Mouse (Mus musculus) megakaryocyte progenitor cell, adult 5-6 weeks (primary cell): ENCODE data around the gene Hdac4. TPM values are rescaled to one million over a fixed set of nuclear protein-coding genes. Genes with fewer than 3 reads are reported as not detected.

Source experiments
- ATAC-seq: replicated peaks from 2 replicates; pipeline ENCODE4 v1.8.0; 2016; ENCODE audit warnings: mild to moderate bottlenecking, moderate TSS enrichment, inconsistent platforms; ENCODE audit not compliant: poor library complexity
- total RNA-seq, 2 experiments: library from RNA; stranded (forward) in 1 of 2; stranded (reverse) in 1 of 2; fragments of 157-497, 149-512 nt in 1 of 2; fragments of 200-1000 nt in 1 of 2; gene quantifications; 2 replicates each; pipeline versions ENCODE4 v1.2.3 to v1.2.4; 2015 to 2017

Hdac4 gene
- total RNA-seq (2015) (13.8 and 22.6 TPM in 2 replicates), total RNA-seq (2017) (8.4 and 9.3 TPM in 2 replicates)

- no peak for ATAC-seq
Observed at GRCm38 (mm10) chr1:92195360-92196149, at the start of gene Hdac4. Gene Hdac4, minus strand, starts transcription at chr1:92195699.

- no peak for ATAC-seq
Observed at GRCm38 (mm10) chr1:92243549-92243948, 48.0 kb upstream of the Hdac4 start.

- no peak for ATAC-seq
Observed at GRCm38 (mm10) chr1:92240072-92240471, 44.6 kb upstream of the Hdac4 start.

GRCm38 (mm10) chr1:92235600-92235999 lies 40.1 kb upstream of the Hdac4 start:
- no peak for ATAC-seq

GRCm38 (mm10) chr1:92225297-92225696 lies 29.8 kb upstream of the Hdac4 start:
- peak; percentile 96 for ATAC-seq

- no peak for ATAC-seq
Observed at GRCm38 (mm10) chr1:92223956-92224891, 28.7 kb upstream of the Hdac4 start.

- peak; percentile 86 for ATAC-seq
Observed at GRCm38 (mm10) chr1:92216710-92217109, 21.2 kb upstream of the Hdac4 start.

GRCm38 (mm10) chr1:92215996-92216630 lies 20.6 kb upstream of the Hdac4 start:
- peak; percentile 79 for ATAC-seq

GRCm38 (mm10) chr1:92215131-92215638 lies 19.7 kb upstream of the Hdac4 start:
- no peak for ATAC-seq

- no peak for ATAC-seq
Observed at GRCm38 (mm10) chr1:92212003-92212750, 16.7 kb upstream of the Hdac4 start.

GRCm38 (mm10) chr1:92202639-92203352 lies 7.3 kb upstream of the Hdac4 start:
- no peak for ATAC-seq

- no peak for ATAC-seq
Observed at GRCm38 (mm10) chr1:92190463-92190862, 5.0 kb downstream of the Hdac4 start.

GRCm38 (mm10) chr1:92187137-92187536 lies 8.4 kb downstream of the Hdac4 start:
- ATAC-seq = peak; percentile 50

- ATAC-seq = no peak
Observed at GRCm38 (mm10) chr1:92184600-92184999, 10.9 kb downstream of the Hdac4 start.

GRCm38 (mm10) chr1:92183101-92183790 lies 12.3 kb downstream of the Hdac4 start:
- no peak for ATAC-seq

- no peak for ATAC-seq
Observed at GRCm38 (mm10) chr1:92181970-92182369, 13.5 kb downstream of the Hdac4 start.

GRCm38 (mm10) chr1:92180141-92181137 lies 15.1 kb downstream of the Hdac4 start:
- peak; percentile 88 for ATAC-seq

GRCm38 (mm10) chr1:92179489-92180006 lies 16.0 kb downstream of the Hdac4 start:
- no peak for ATAC-seq
